ENCODE assay signal across 8 mouse cellular contexts in the genomic region with DNA sequence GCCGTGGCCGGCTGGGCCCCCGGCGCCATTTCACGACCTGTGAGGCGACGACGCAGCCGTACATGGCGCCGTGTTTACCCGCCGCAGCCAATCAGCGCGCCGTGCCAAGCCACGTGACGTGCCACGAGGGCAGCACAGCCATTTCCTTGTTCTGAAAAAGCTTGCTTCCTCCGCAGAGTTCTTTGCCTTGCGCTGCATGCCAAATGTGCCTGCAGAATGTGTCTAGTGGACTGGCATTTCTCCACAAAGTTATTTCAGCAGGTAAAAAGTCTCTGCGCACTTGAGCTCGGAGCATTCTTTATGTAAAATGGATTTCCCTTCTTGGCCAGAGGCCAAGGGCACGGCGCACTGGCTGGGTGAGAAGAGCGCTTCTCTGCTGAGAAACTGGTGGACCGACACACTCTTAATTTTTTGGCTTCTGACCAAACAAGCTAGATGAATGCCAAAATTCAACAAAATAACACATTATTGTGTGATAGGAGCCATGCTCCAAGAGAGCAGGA.
DNase-seq lines count a peak whose midpoint lies in the region; ATAC-seq and TF ChIP-seq lines count a peak whose summit lies in the region.

No protein-coding gene starts in this region.

- peak overlapping the region; percentile 52 for H3K9ac ChIP-seq in lung, embryonic 14.5 days

- no peak for TF ChIP-seq CTCF in lung, embryonic 14.5 days (IDR thresholded peaks at IDR 0.05; ENCODE audit: low read depth)

- 25% methylated on average over 27 of the region's 27 CpGs for WGBS in lung, embryonic 14.5 days

- intact Hi-C loops in heart, postnatal 36 days (cut with DNase I) = loop anchor here (1.0 to 5.0 kb wide), 6 partner anchors 91 to 453 kb away; a partner anchor contains a TSS

- peak; percentile 94 for ATAC-seq in lung, embryonic 14.5 days (ENCODE audit: insufficient read depth)

- H3K36me3 ChIP-seq in lung, embryonic 14.5 days (ENCODE audit: insufficient read depth) = no peaks in the 10 kb centered on the region

- DNase-seq in R1 (ENCODE audit: low read depth, low spot score) = peak; percentile 75
- peak; percentile 97 for DNase-seq in cerebellum, adult 11-12 months
- peak; percentile 95 for DNase-seq in frontal cortex, postnatal 10 days (ENCODE audit: low spot score in 2 of 2)
- DNase-seq in heart, postnatal 36 days = peak; percentile 97 to 98
- peak; percentile 95 for DNase-seq in layer of hippocampus, adult 9-11 months
- peak; percentile 96 for DNase-seq in lung, embryonic 14.5 days
- peak; percentile 97 for DNase-seq in right cerebral cortex, postnatal 25 days
- DNase-seq in c-Kit-positive CD71-positive TER-119-positive erythroid progenitor cells, embryonic 14.5 days (ENCODE audit: low spot score) = no peak

- H3K4me3 ChIP-seq in lung, embryonic 14.5 days (ENCODE audit: low read depth, low read length) = peak overlapping the region; percentile 36

- H3K9me3 ChIP-seq in lung, embryonic 14.5 days (ENCODE audit: low read depth, low read length) = no peaks in the 10 kb centered on the region

- H3K27me3 ChIP-seq in lung, embryonic 14.5 days (ENCODE audit: insufficient read depth, low read length) = no peaks in the 10 kb centered on the region

- H3K4me1 ChIP-seq in lung, embryonic 14.5 days (ENCODE audit: insufficient read depth) = peaks cover 35% of the 10 kb centered on the region

- H3K27ac ChIP-seq in lung, embryonic 14.5 days (ENCODE audit: low read depth) = peak overlapping the region; percentile 98

- peak overlapping the region; percentile 66 for H3K4me2 ChIP-seq in lung, embryonic 14.5 days
